Mouse (Mus musculus) lung, postnatal 0 days (tissue): Measurements from ENCODE around the gene Nomo1.

Experiments
- CTCF ChIP-seq: IDR thresholded peaks from 2 replicates; pipeline ENCODE4 v1.5.1; 2016; ENCODE audit warnings: antibody characterized with exemption, mild to moderate bottlenecking
- EP300 ChIP-seq: IDR thresholded peaks from 2 replicates; pipeline ENCODE4 v1.6.1; 2016; ENCODE audit warnings: antibody characterized with exemption, mild to moderate bottlenecking, control low read depth

DNA sequence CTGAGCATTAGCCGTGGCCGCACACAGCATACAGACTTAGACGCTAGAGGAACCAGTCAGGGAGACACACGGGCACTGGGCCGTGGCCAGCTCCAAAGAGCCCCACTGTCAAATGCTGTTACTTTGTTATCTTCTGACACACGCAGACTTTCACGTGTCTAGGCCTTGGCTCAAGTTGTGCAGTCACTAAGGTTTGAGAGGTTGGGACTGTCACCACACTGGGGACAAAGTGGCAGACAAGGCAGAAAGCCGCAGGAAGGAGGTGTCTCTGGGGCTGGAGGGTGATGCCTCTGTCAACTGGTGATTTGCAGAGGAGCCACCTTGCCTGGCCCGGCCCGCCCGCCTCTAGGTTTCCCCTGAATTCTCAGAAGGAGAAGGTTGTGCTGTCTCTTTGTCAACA, 91.8 kb downstream of the Nomo1 start:
- no peak for TF ChIP-seq CTCF
- no peak for TF ChIP-seq EP300
